ENCODE assay signal across 7 mouse cellular contexts in the genomic region with DNA sequence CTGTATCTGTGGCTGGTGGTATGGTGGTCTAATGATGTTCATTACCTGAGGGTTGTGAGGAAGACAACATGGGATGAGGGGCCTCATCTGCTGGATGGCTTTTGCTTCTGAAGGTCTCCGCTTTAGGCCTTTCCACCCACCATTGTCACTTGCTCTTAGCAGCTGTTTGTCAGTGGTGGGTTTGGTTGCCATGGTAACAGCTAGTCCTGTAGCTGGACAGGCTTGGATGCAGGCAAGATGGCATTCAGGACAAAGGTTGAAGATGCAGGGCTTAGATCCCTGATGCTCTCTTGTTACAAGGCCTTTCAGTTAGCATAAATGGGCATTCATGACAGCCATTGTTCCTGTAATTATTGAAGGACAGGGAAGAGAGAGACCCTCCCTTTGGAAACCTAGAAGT. TPM values are rescaled to one million over a fixed set of nuclear protein-coding genes. Genes with fewer than 3 reads are reported as not detected.
DNase-seq lines count a peak whose midpoint lies in the region; ATAC-seq and TF ChIP-seq lines count a peak whose summit lies in the region.

A gene (plus strand): TSS at position 209 of the 400 bp plus-strand sequence.

- no peak within 1 kb of the TSS for H3K4me3 ChIP-seq in ES-E14 (ENCODE audit: insufficient read depth in 1 of 2, low read depth in 1 of 2, low read length in 2 of 2, poor library complexity in 1 of 2, severe bottlenecking in 1 of 2)
- H3K4me3 ChIP-seq in forebrain, postnatal 0 days (ENCODE audit: low read depth, low read length): no peak within 1 kb of the TSS
- H3K4me3 ChIP-seq in hindbrain, embryonic 13.5 days: no peak within 1 kb of the TSS
- no peak within 1 kb of the TSS for H3K4me3 ChIP-seq in liver, postnatal 0 days (ENCODE audit: low read depth, low read length)

- H3K4me2 ChIP-seq in forebrain, postnatal 0 days (ENCODE audit: low read depth): no peak within 1 kb of the TSS
- no peak within 1 kb of the TSS for H3K4me2 ChIP-seq in hindbrain, embryonic 13.5 days
- H3K4me2 ChIP-seq in liver, postnatal 0 days (ENCODE audit: low read depth, low read length): no peak within 1 kb of the TSS

- peaks cover 0 to 3% of the 10 kb centered on the region in 2 experiments; a peak in 2 of 4 replicates for H3K4me1 ChIP-seq in ES-E14 (ENCODE audit: control insufficient read depth in 2 of 2, insufficient read depth in 2 of 2, low read length in 2 of 2, poor library complexity in 1 of 2)
- H3K4me1 ChIP-seq in forebrain, postnatal 0 days (ENCODE audit: insufficient read depth): peaks cover 19% of the 10 kb centered on the region
- peaks cover 40% of the 10 kb centered on the region for H3K4me1 ChIP-seq in hindbrain, embryonic 13.5 days (replicated peaks)
- H3K4me1 ChIP-seq in liver, postnatal 0 days (ENCODE audit: insufficient read depth): peaks cover 46% of the 10 kb centered on the region

- 0 out of 2 replicates have a peak, but pooled peaks cover 2% of the 10 kb centered on the region for H3K36me3 ChIP-seq in ES-E14 (ENCODE audit: control insufficient read depth, insufficient read depth, low read length, poor library complexity, severe bottlenecking)
- H3K36me3 ChIP-seq in forebrain, postnatal 0 days (ENCODE audit: insufficient read depth): no peaks in the 10 kb centered on the region
- peaks cover 12% of the 10 kb centered on the region for H3K36me3 ChIP-seq in hindbrain, embryonic 13.5 days
- peaks cover 2% of the 10 kb centered on the region; the same call in 1 of the 2 replicates for H3K36me3 ChIP-seq in liver, postnatal 0 days (replicated peaks; ENCODE audit: insufficient read depth, low read length)

- in situ Hi-C loops in ES-E14 (cut with MboI; ENCODE audit: low sequenced_read_pairs in 2 of 2, unreplicated experiment in 2 of 2): no loop called here

- no peak for TF ChIP-seq EP300 in liver, postnatal 0 days (IDR thresholded peaks at IDR 0.05; ENCODE audit: low read depth)

- H3K27ac ChIP-seq in ES-E14 (ENCODE audit: insufficient read depth, low read depth, low read length, poor library complexity, severe bottlenecking): no peak within 1 kb of the TSS
- H3K27ac ChIP-seq in forebrain, postnatal 0 days (ENCODE audit: low read depth, low read length): 0 out of 2 replicates have a peak within 1 kb of the TSS, but pooled peaks have one; percentile 57
- peak within 1 kb of the TSS; percentile 79 for H3K27ac ChIP-seq in hindbrain, embryonic 13.5 days
- H3K27ac ChIP-seq in liver, postnatal 0 days (ENCODE audit: low read depth): peak within 1 kb of the TSS; percentile 89

- TF ChIP-seq CTCF in forebrain, postnatal 0 days (IDR thresholded peaks at IDR 0.05; ENCODE audit: low read depth): no peak
- TF ChIP-seq CTCF in liver, postnatal 0 days (IDR thresholded peaks at IDR 0.05; ENCODE audit: low read depth): no peak

- DNase-seq in ES-E14 (ENCODE audit: low read depth, low spot score): no peak
- no peak for DNase-seq in adrenal gland, postnatal 10 days
- DNase-seq in forebrain, postnatal 0 days: peak; percentile 48
- no peak for DNase-seq in liver, postnatal 0 days
- no peak for DNase-seq in thymus, postnatal 36 days
- DNase-seq in cerebellum, adult 18-20 months: no peak

- ATAC-seq in forebrain, postnatal 0 days: no peak
- ATAC-seq in hindbrain, embryonic 13.5 days (ENCODE audit: low FRiP score): no peak
- ATAC-seq in liver, postnatal 0 days: no peak

- H3K9me3 ChIP-seq in ES-E14 (ENCODE audit: control insufficient read depth, insufficient read depth, low read depth, low read length): no peaks in the 10 kb centered on the region
- no peaks in the 10 kb centered on the region for H3K9me3 ChIP-seq in forebrain, postnatal 0 days (ENCODE audit: low read length)
- H3K9me3 ChIP-seq in hindbrain, embryonic 13.5 days: no peaks in the 10 kb centered on the region
- no peaks in the 10 kb centered on the region for H3K9me3 ChIP-seq in liver, postnatal 0 days (ENCODE audit: low read length)

- WGBS in forebrain, postnatal 0 days: 30% methylated on average over 1 of the region's 1 CpGs
- WGBS in hindbrain, embryonic 13.5 days: 27% methylated on average over 1 of the region's 1 CpGs
- WGBS in liver, postnatal 0 days (ENCODE audit: insufficient replicate concordance): 74% methylated on average over 1 of the region's 1 CpGs

- H3K27me3 ChIP-seq in forebrain, postnatal 0 days (ENCODE audit: insufficient read depth, low read length): no peaks in the 10 kb centered on the region
- H3K27me3 ChIP-seq in hindbrain, embryonic 13.5 days: peaks cover 5% of the 10 kb centered on the region; the same call in 1 of the 2 replicates
- 0 out of 2 replicates have a peak, but pooled peaks cover 6% of the 10 kb centered on the region for H3K27me3 ChIP-seq in liver, postnatal 0 days (ENCODE audit: insufficient read depth, low read length)

- H3K9ac ChIP-seq in ES-E14 (ENCODE audit: insufficient read depth, low read depth, low read length, poor library complexity, severe bottlenecking): no peak within 1 kb of the TSS
- no peak within 1 kb of the TSS for H3K9ac ChIP-seq in forebrain, postnatal 0 days
- H3K9ac ChIP-seq in hindbrain, embryonic 13.5 days: 0 out of 2 replicates have a peak within 1 kb of the TSS, but pooled peaks have one; percentile 3
- no peak within 1 kb of the TSS for H3K9ac ChIP-seq in liver, postnatal 0 days (replicated peaks)

TF ChIP-seq in ES-E14, 5 proteins besides CTCF, POLR2A, EP300 and RAD21:
- TF ChIP-seq ZNF384 (IDR thresholded peaks at IDR 0.05; ENCODE audit: low read depth, low read length): no peak
- no peak for TF ChIP-seq MAFK (IDR thresholded peaks at IDR 0.05; ENCODE audit: insufficient read depth, low read depth, low read length)
- TF ChIP-seq HCFC1 (IDR thresholded peaks at IDR 0.05; ENCODE audit: borderline replicate concordance, insufficient read depth, low read length): no peak
- no peak for TF ChIP-seq CHD2 (IDR thresholded peaks at IDR 0.05; ENCODE audit: low read depth, low read length)
- no peak for TF ChIP-seq ZC3H11A (IDR thresholded peaks at IDR 0.05; ENCODE audit: borderline replicate concordance, low read depth, low read length)

RNA-seq across cellular contexts. Expression of the gene that starts here (rescaled TPM):
- 12.0 and 18.2 TPM in 2 replicates for total RNA-seq in ES-E14 (2012; rRNA removed)
- total RNA-seq in adrenal gland, postnatal 10 days (2021): 10 to 100 TPM; 31.3 to 45.1 TPM
- 81.2 and 104 TPM in 2 replicates for total RNA-seq in forebrain, postnatal 0 days (2014; rRNA removed)
- 23.0 and 34.3 TPM in 2 replicates for polyA plus RNA-seq in forebrain, postnatal 0 days (2015; fragmentation: Nextera tagmentation; extraction: Ambion mirVana)
- polyA plus RNA-seq in hindbrain, embryonic 13.5 days (2015; fragmentation: Nextera tagmentation; extraction: Ambion mirVana): 50.1 and 51.9 TPM in 2 replicates
- 8.2 and 9.7 TPM in 2 replicates for polyA plus RNA-seq in liver, postnatal 0 days (2015; fragmentation: Nextera tagmentation; extraction: Ambion mirVana)
